Mouse (Mus musculus) small intestine, adult 2 months (tissue): ENCODE measurements around the gene Svs1.

Experiments
- CTCF ChIP-seq: fragments of 200-500 bp; IDR thresholded peaks from 2 replicates; pipeline ENCODE4 v1.5.1; 2012; ENCODE audit warnings: low read depth, mild to moderate bottlenecking, control low read depth, inconsistent platforms, low read length, moderate library complexity, mixed read lengths; ENCODE audit not compliant: insufficient replicate concordance, insufficient read length; ENCODE audit errors: extremely low read depth
- POLR2A ChIP-seq: fragments of 200-500 bp; IDR thresholded peaks from 2 replicates; pipeline ENCODE4 v1.6.1; 2012; ENCODE audit warnings: low read depth, mild to moderate bottlenecking, control low read depth, inconsistent platforms, low read length, moderate library complexity

- TF ChIP-seq POLR2A = no peak
- no peak for TF ChIP-seq CTCF
Measured at GRCm38 (mm10) chr6:49013023-49013422, 26.4 kb downstream of the Svs1 start.
